Mouse (Mus musculus) limb, embryonic 14.5 days (tissue): ENCODE results near the gene Pex11g. TPM values are rescaled to one million over a fixed set of nuclear protein-coding genes. Genes with fewer than 3 reads are reported as not detected.

Source experiments
- ATAC-seq: fragments of 200-750 bp; cut with Nextera tagmentation; 2 replicates; pipeline ENCODE4 v1.8.0; 2017; ENCODE audit warnings: low read depth, moderate number of reproducible peaks, moderate TSS enrichment; ENCODE audit not compliant: low FRiP score
- DNase-seq: peaks from one replicate; pipeline ENCODE4 v3.0.0-alpha.2; 2015; ENCODE audit warnings: low spot score
- H3K27ac ChIP-seq: fragments of 300-500 bp; sonication (generic); replicated peaks from 2 replicates; pipeline ENCODE4 v1.5.1; 2014; ENCODE audit warnings: low read depth, mild to moderate bottlenecking, low read length, moderate library complexity, mixed read lengths
- H3K27me3 ChIP-seq: fragments of 300-500 bp; sonication (generic); 2 replicates; pipeline ENCODE4 v1.6.1; 2014; ENCODE audit warnings: low read length, mixed read lengths; ENCODE audit not compliant: control insufficient read depth, insufficient read depth
- H3K36me3 ChIP-seq: fragments of 300-500 bp; sonication (generic); 2 replicates; pipeline ENCODE4 v1.6.1; 2014; ENCODE audit warnings: mild to moderate bottlenecking, low read length, moderate library complexity, mixed read lengths; ENCODE audit not compliant: control insufficient read depth, insufficient read depth
- H3K4me1 ChIP-seq: fragments of 300-500 bp; sonication (generic); 2 replicates; pipeline ENCODE4 v1.6.1; 2014; ENCODE audit warnings: antibody characterized with exemption, low read length, mixed read lengths; ENCODE audit not compliant: control insufficient read depth, insufficient read depth
- H3K4me2 ChIP-seq: fragments of 300-500 bp; sonication (generic); replicated peaks from 2 replicates; pipeline ENCODE4 v1.6.1; 2014; ENCODE audit warnings: low read depth, mild to moderate bottlenecking, low read length, moderate library complexity; ENCODE audit not compliant: severe bottlenecking
- H3K4me3 ChIP-seq: fragments of 300-500 bp; sonication (generic); replicated peaks from 2 replicates; pipeline ENCODE4 v1.5.1; 2014; ENCODE audit warnings: low read length
- H3K9ac ChIP-seq: fragments of 300-500 bp; sonication (generic); 2 replicates; pipeline ENCODE4 v1.6.1; 2014; ENCODE audit warnings: mild to moderate bottlenecking, low read depth, low read length, moderate library complexity; ENCODE audit not compliant: severe bottlenecking
- H3K9me3 ChIP-seq: fragments of 300-500 bp; sonication (generic); 2 replicates; pipeline ENCODE4 v1.6.1; 2016; ENCODE audit warnings: low read length; ENCODE audit not compliant: control insufficient read depth
- POLR2A ChIP-seq: fragments of 200-500 bp; IDR thresholded peaks from 2 replicates; pipeline ENCODE4 v1.8.0; 2012; ENCODE audit warnings: inconsistent platforms, mild to moderate bottlenecking, moderate library complexity, borderline replicate concordance; ENCODE audit not compliant: insufficient read depth, insufficient read length; ENCODE audit errors: extremely low read depth
- WGBS: fragments of 180-500 bp; shearing (Covaris S2); extraction: QIAGEN DNeasy Blood & Tissue Kit; methylation state at CpG from one replicate; pipeline ENCODE4 v1.1.7; 2014; 5-methylcytosine and 5-hydroxymethylcytosine counted together
- polyA plus RNA-seq, 2 experiments: library from polyadenylated mRNA; depleted of rRNA in 1 of 2; stranded (reverse) in 1 of 2; unstranded in 1 of 2; fragments of >200 nt; fragmentation: Nextera tagmentation in 1 of 2; extraction: Ambion mirVana in 1 of 2; gene quantifications; 2 replicates each; pipeline versions ENCODE4 v1.2.1 to v1.2.3; 2012 to 2014

Pex11g gene
- polyA plus RNA-seq, 2 experiments, result 4.7 to 6.0 TPM

GRCm38 (mm10) chr8:3407417-3407816 lies 60.1 kb downstream of the Pex11g start:
- Histone ChIP-seq H3K9ac (no peak overlapping the region), H3K27me3 (no peaks in the 10 kb centered on the region), H3K4me2 (no peak overlapping the region), H3K4me1 (no peaks in the 10 kb centered on the region), H3K4me3 (no peak overlapping the region), H3K36me3 (no peaks in the 10 kb centered on the region; the same call in 1 of the 2 replicates), H3K27ac (no peak overlapping the region), H3K9me3 (no peaks in the 10 kb centered on the region)
- TF ChIP-seq POLR2A, result no peak
- WGBS, result 82% methylated on average over 3 of the region's 3 CpGs
- DNase-seq (no peak), ATAC-seq (no peak)

Other genes starting within 250 kb of the Pex11g start
- 12.2 and 13.3 TPM in 2 replicates for gene Insr, start 188.1 kb downstream of the Pex11g start, polyA plus RNA-seq (2012; rRNA removed)
- 32.7 and 37.6 TPM in 2 replicates for gene Insr, start 188.1 kb downstream of the Pex11g start, polyA plus RNA-seq (2014; fragmentation: Nextera tagmentation; extraction: Ambion mirVana)
- 0.13 and 0.18 TPM in 2 replicates for gene A430078G23Rik, start 114.3 kb downstream of the Pex11g start, polyA plus RNA-seq (2012; rRNA removed)
- 0.22 TPM in 1 of 2 replicates, not detected in the other for gene A430078G23Rik, start 114.3 kb downstream of the Pex11g start, polyA plus RNA-seq (2014; fragmentation: Nextera tagmentation; extraction: Ambion mirVana)
- gene Arhgef18, start 74.7 kb downstream of the Pex11g start, polyA plus RNA-seq (2012; rRNA removed), result 23.1 and 26.3 TPM in 2 replicates
- gene Arhgef18, start 74.7 kb downstream of the Pex11g start, polyA plus RNA-seq (2014; fragmentation: Nextera tagmentation; extraction: Ambion mirVana), result 9.4 and 12.3 TPM in 2 replicates
- gene Tex45, start 3.2 kb upstream of the Pex11g start, polyA plus RNA-seq (2012; rRNA removed), result 0.11 and 0.17 TPM in 2 replicates
- not detected in 2 replicates for gene Tex45, start 3.2 kb upstream of the Pex11g start, polyA plus RNA-seq (2014; fragmentation: Nextera tagmentation; extraction: Ambion mirVana)
- 76.7 and 125 TPM in 2 replicates for gene Zfp358, start 25.5 kb upstream of the Pex11g start, polyA plus RNA-seq (2012; rRNA removed)
- 27.5 and 27.9 TPM in 2 replicates for gene Zfp358, start 25.5 kb upstream of the Pex11g start, polyA plus RNA-seq (2014; fragmentation: Nextera tagmentation; extraction: Ambion mirVana)
- 148 and 202 TPM in 2 replicates for gene Mcoln1, start 32.8 kb upstream of the Pex11g start, polyA plus RNA-seq (2012; rRNA removed)
- gene Mcoln1, start 32.8 kb upstream of the Pex11g start, polyA plus RNA-seq (2014; fragmentation: Nextera tagmentation; extraction: Ambion mirVana), result 36.6 and 42.3 TPM in 2 replicates
- gene Pnpla6, start 47.7 kb upstream of the Pex11g start, polyA plus RNA-seq (2012; rRNA removed), result 51.8 and 64.4 TPM in 2 replicates
- gene Pnpla6, start 47.7 kb upstream of the Pex11g start, polyA plus RNA-seq (2014; fragmentation: Nextera tagmentation; extraction: Ambion mirVana), result 18.8 and 20.7 TPM in 2 replicates
- gene C330021F23Rik, start 100.3 kb upstream of the Pex11g start, polyA plus RNA-seq (2012; rRNA removed), result 0.41 and 0.92 TPM in 2 replicates
- 0.36 and 0.73 TPM in 2 replicates for gene C330021F23Rik, start 100.3 kb upstream of the Pex11g start, polyA plus RNA-seq (2014; fragmentation: Nextera tagmentation; extraction: Ambion mirVana)
- 13.3 and 13.7 TPM in 2 replicates for gene Camsap3, start 119.6 kb upstream of the Pex11g start, polyA plus RNA-seq (2012; rRNA removed)
- gene Camsap3, start 119.6 kb upstream of the Pex11g start, polyA plus RNA-seq (2014; fragmentation: Nextera tagmentation; extraction: Ambion mirVana), result 6.6 and 7.3 TPM in 2 replicates
- 69.5 and 79.7 TPM in 2 replicates for gene Xab2, start 153.6 kb upstream of the Pex11g start, polyA plus RNA-seq (2012; rRNA removed)
- 46.7 and 51.1 TPM in 2 replicates for gene Xab2, start 153.6 kb upstream of the Pex11g start, polyA plus RNA-seq (2014; fragmentation: Nextera tagmentation; extraction: Ambion mirVana)
- 24.2 and 55.4 TPM in 2 replicates for gene Pet100, start 153.9 kb upstream of the Pex11g start, polyA plus RNA-seq (2012; rRNA removed)
- gene Pet100, start 153.9 kb upstream of the Pex11g start, polyA plus RNA-seq (2014; fragmentation: Nextera tagmentation; extraction: Ambion mirVana), result 94.5 and 98.3 TPM in 2 replicates
- gene Pcp2, start 157.9 kb upstream of the Pex11g start, polyA plus RNA-seq (2012; rRNA removed), result not detected in 2 replicates
- 0.14 TPM in 1 of 2 replicates, not detected in the other for gene Pcp2, start 157.9 kb upstream of the Pex11g start, polyA plus RNA-seq (2014; fragmentation: Nextera tagmentation; extraction: Ambion mirVana)
- 61.6 and 88.2 TPM in 2 replicates for gene Stxbp2, start 163.3 kb upstream of the Pex11g start, polyA plus RNA-seq (2012; rRNA removed)
- 29.1 and 31.7 TPM in 2 replicates for gene Stxbp2, start 163.3 kb upstream of the Pex11g start, polyA plus RNA-seq (2014; fragmentation: Nextera tagmentation; extraction: Ambion mirVana)
- gene Retn, start 188.1 kb upstream of the Pex11g start, polyA plus RNA-seq (2012; rRNA removed), result 0.08 and 0.35 TPM in 2 replicates
- gene Retn, start 188.1 kb upstream of the Pex11g start, polyA plus RNA-seq (2014; fragmentation: Nextera tagmentation; extraction: Ambion mirVana), result not detected in 2 replicates
- gene Mcemp1, start 198.1 kb upstream of the Pex11g start, polyA plus RNA-seq (2012; rRNA removed), result 0.14 and 0.34 TPM in 2 replicates
- 0.26 and 0.29 TPM in 2 replicates for gene Mcemp1, start 198.1 kb upstream of the Pex11g start, polyA plus RNA-seq (2014; fragmentation: Nextera tagmentation; extraction: Ambion mirVana)
- 7.3 and 7.9 TPM in 2 replicates for gene Fcor, start 204.7 kb upstream of the Pex11g start, polyA plus RNA-seq (2012; rRNA removed)
- gene Fcor, start 204.7 kb upstream of the Pex11g start, polyA plus RNA-seq (2014; fragmentation: Nextera tagmentation; extraction: Ambion mirVana), result 14.1 and 18.2 TPM in 2 replicates
- gene Trappc5, start 208.6 kb upstream of the Pex11g start, polyA plus RNA-seq (2012; rRNA removed), result 40.5 and 41.2 TPM in 2 replicates
- 28.8 and 31.7 TPM in 2 replicates for gene Trappc5, start 208.6 kb upstream of the Pex11g start, polyA plus RNA-seq (2014; fragmentation: Nextera tagmentation; extraction: Ambion mirVana)
- gene Fcer2a, start 226.5 kb upstream of the Pex11g start, polyA plus RNA-seq (2012; rRNA removed), result 0.19 and 0.23 TPM in 2 replicates
- gene Fcer2a, start 226.5 kb upstream of the Pex11g start, polyA plus RNA-seq (2014; fragmentation: Nextera tagmentation; extraction: Ambion mirVana), result 0.25 and 0.37 TPM in 2 replicates